Mouse (Mus musculus) lung, postnatal 25 days (tissue): ENCODE results near the gene Aoc2.
"Not testable (repeated sequence)": the region's sequence is repeated elsewhere in the genome, so short reads cannot be mapped to it uniquely, and the experiment has no call there.

Experiments
- DNase-seq: peaks from one replicate; pipeline ENCODE4 v3.0.0; 2022; ENCODE audit warnings: low spot score

The Aoc2 gene

DNA sequence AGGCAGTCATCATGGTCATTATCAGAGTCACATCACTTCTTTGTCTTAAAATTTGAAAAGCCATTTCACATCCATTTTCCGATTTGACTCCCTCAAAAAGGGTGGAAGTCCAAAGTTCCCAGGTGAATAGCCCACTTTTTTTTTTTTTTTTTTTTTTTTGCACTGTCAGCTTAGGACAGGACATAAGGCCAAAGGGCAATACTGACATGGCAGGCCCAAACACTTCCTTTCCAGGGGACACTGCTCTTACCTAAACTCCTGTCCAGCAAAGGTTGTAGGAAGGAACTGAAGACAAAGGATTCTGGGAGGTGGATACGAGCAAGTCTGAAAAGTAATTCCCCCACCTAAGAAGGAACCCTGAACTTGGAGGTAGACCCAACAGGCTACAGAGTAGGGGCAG, 31.1 kb downstream of the Aoc2 start:
- DNase-seq = no peak

GRCm38 (mm10) chr11:101357505-101358182, 32.8 kb downstream of the Aoc2 start:
- no peak for DNase-seq

DNA sequence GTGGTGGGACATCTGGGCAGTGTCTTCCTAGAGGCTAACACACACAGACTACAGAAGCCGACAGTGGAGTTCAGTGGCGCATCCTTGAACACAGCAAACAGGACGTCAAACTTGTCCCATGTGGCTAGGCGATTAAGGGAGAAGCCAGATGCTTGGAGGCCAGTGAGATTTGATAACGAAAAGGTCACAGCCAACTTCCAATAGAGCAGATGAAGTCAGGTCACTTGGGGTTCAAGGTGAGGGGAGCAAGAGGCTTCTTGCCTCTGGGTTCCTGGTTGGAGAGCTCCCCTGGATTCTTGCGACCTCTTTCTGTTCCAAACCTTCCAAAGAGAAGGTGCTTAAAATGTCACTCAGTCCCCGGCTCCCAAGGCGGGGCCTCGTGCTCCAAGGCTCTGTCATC, 34.9 kb downstream of the Aoc2 start:
- no peak for DNase-seq

DNA sequence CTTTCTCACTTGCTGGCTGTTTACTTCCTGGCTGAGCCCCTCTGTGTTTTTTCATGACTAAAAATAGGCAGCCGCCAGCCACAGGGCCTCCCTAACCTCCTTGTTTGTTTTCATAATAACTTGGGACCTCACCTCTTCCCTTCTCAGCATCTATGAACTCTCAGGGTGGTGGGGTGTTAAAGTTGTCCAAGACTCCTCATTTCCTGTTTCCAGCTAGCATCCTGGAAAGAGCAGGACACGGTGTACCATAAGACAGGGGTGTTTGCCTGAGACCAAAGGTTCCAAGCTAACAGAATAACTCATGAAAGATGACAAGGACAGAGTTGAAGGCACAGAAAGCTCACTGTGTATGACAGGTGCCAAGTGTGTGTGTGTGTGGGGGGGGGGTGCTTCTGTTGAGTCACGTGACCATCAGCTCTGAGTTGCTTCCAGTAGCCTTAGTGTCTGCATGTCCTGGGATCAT, 35.8 kb downstream of the Aoc2 start:
- peak; percentile 50 for DNase-seq

GRCm38 (mm10) chr11:101364531-101364931, 39.7 kb downstream of the Aoc2 start:
- no peak for DNase-seq

DNA sequence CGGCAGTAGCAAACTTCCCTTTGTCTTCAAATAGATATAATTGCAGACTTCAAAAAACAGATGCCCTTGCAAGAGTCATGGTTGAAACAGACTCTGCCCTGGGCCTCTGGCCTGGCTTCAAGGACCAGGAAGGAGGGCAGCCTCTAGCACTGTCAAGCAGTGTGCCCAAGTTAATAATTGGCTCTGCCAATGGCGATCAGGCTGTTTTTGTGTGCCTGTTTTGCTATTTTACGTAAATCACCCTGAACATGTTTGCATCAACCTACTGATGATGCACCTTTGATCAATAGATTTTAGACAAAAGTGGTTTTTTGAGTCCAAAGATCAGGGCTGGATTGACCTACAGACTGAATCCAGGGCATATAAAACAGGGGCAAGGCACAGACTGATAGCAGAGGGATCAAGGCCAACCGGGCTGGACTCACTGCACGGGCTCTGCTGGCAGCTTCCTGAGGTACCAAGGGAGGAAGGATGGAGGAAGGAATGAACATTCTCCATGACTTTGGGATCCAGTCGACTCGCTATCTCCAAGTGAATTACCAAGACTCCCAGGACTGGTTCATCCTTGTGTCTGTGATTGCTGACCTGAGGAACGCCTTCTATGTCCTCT, 42.6 kb downstream of the Aoc2 start, which contains the start of gene G6pc:
TSS of gene G6pc (plus strand) at position 236 of the 610 bp plus-strand sequence.
- no peak for DNase-seq

GRCm38 (mm10) chr11:101370141-101370540, 45.3 kb downstream of the Aoc2 start:
- no peak for DNase-seq

GRCm38 (mm10) chr11:101374421-101374938, 49.6 kb downstream of the Aoc2 start:
- DNase-seq = no peak

DNA sequence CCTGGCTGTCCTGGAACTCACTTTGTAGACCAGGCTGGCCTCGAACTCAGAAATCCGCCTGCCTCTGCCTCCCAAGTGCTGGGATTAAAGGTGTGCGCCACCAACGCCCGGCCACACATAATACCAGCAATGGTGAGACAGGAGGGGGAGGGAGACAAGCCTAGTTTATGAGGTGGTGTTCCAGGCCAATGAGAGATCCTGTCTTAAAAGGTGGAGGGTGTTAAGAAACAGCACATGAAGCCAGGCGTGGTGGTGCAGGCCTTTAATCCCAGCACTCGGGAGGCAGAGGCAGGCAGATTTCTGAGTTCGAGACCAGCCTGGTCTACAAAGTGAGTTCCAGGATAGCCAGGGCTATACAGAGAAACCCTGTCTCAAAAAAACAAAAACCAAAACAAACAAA, 53.3 kb downstream of the Aoc2 start:
- not testable (repeated sequence) for DNase-seq

- no peak for DNase-seq
Measured at GRCm38 (mm10) chr11:101378926-101379325, 54.1 kb downstream of the Aoc2 start.
